In the genomic region with DNA sequence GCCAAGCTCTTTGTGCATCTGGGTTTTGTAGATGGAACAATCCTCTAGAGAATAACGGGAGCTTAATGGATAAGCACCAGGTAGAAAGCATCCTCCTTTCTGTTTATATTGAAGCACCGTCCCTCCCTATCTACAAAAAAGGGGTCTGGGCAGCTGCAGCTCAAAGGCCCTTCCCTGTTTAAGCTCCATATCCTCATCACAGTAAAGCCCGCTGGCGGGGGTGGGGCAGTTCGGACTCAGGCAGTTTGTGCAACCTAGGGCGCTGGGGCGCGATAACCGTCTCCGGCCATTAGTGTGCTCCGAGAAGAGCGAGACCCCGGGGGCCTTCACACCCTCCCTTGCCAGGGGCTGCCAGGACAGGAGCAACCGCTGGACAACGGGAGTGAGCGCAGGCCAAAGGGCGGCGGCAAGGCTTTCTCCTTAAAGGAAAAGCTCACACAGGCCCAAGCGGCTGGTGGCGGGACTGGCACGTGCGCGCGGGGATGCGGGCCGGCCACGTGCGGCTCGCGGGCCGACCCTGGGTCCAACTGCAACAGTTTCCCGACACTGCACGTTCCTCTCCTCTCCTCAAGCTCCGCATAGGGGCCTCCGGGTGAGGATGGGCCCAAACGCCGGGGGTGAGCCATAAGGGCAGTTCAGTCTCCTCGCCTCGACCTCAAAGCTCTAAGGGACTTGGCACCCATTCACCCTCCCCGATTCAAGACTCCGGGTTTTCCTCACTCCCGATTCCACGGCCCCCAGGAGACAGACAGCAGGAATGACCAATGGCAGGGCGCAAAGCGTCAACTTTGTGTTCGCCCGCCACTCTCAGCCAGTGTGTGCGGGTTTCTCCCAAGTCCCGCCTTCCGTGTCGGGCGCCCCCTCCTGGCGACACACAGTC, we compare ENCODE assay signal across 8 mouse cellular contexts. TPM values are rescaled to one million over a fixed set of nuclear protein-coding genes. Genes with fewer than 3 reads are reported as not detected.
DNase-seq lines count a peak whose midpoint lies in the region; ATAC-seq and TF ChIP-seq lines count a peak whose summit lies in the region.

No protein-coding gene starts in this region.

- H3K4me2 ChIP-seq in CH12.LX (ENCODE audit: insufficient read depth, low read depth, poor library complexity, severe bottlenecking) = no peak overlapping the region
- H3K4me2 ChIP-seq in forebrain, embryonic 11.5 days (ENCODE audit: low read depth, low read length, severe bottlenecking) = peak overlapping the region; percentile 90
- H3K4me2 ChIP-seq in heart, embryonic 16.5 days (ENCODE audit: low read depth, low read length) = peak overlapping the region; percentile 96
- peak overlapping the region; percentile 96 for H3K4me2 ChIP-seq in liver, embryonic 15.5 days
- H3K4me2 ChIP-seq in neural tube, embryonic 13.5 days = peak overlapping the region; percentile 92

- DNase-seq in CH12.LX (ENCODE audit: extremely low read depth) = peak; percentile 93
- peak; percentile 99 for DNase-seq in c-Kit-positive CD71-positive TER-119-negative erythroid progenitor cells, embryonic 14.5 days (ENCODE audit: low read depth)
- peak; percentile 99 for DNase-seq in forebrain, embryonic 11.5 days (ENCODE audit: low spot score)
- peak; percentile 99 to 100 for DNase-seq in kidney, postnatal 36 days

- H3K4me3 ChIP-seq in CH12.LX (replicated peaks in 1 of 3; ENCODE audit: low read depth in 2 of 3, low read length in 2 of 3, poor library complexity in 1 of 3) = peak overlapping the region in 1 of 3 experiments; percentile 95
- peak overlapping the region; percentile 100 for H3K4me3 ChIP-seq in forebrain, embryonic 11.5 days (ENCODE audit: low read depth, low read length)
- peak overlapping the region; percentile 83 for H3K4me3 ChIP-seq in heart, embryonic 16.5 days (ENCODE audit: low read length)
- H3K4me3 ChIP-seq in liver, embryonic 15.5 days (replicated peaks) = peak overlapping the region; percentile 99
- H3K4me3 ChIP-seq in neural tube, embryonic 13.5 days = peak overlapping the region; percentile 100
- H3K4me3 ChIP-seq in testis, adult 2 months (ENCODE audit: control insufficient read depth, low read depth, low read length) = peak overlapping the region; percentile 92

- no peaks in the 10 kb centered on the region for H3K27me3 ChIP-seq in CH12.LX (replicated peaks)
- no peaks in the 10 kb centered on the region for H3K27me3 ChIP-seq in forebrain, embryonic 11.5 days (ENCODE audit: control insufficient read depth, insufficient read depth, low read length)
- H3K27me3 ChIP-seq in heart, embryonic 16.5 days (ENCODE audit: control insufficient read depth, insufficient read depth, low read length) = no peaks in the 10 kb centered on the region
- no peaks in the 10 kb centered on the region for H3K27me3 ChIP-seq in liver, embryonic 15.5 days
- H3K27me3 ChIP-seq in neural tube, embryonic 13.5 days = no peaks in the 10 kb centered on the region
- no peaks in the 10 kb centered on the region for H3K27me3 ChIP-seq in testis, adult 2 months (ENCODE audit: control insufficient read depth, insufficient read depth, low read length)

- H3K9ac ChIP-seq in CH12.LX (ENCODE audit: insufficient read depth, low read depth) = no peak overlapping the region
- H3K9ac ChIP-seq in forebrain, embryonic 11.5 days (ENCODE audit: low read length) = peak overlapping the region; percentile 94
- peak overlapping the region; percentile 94 for H3K9ac ChIP-seq in heart, embryonic 16.5 days (ENCODE audit: low read length)
- H3K9ac ChIP-seq in liver, embryonic 15.5 days = peak overlapping the region; percentile 98
- H3K9ac ChIP-seq in neural tube, embryonic 13.5 days = peak overlapping the region; percentile 96

- dilution Hi-C loops in CH12.LX (cut with MboI; ENCODE audit: extremely low pct_ligation_motif_present, extremely low pct_unique_long_range_greater_than_20kb, low sequenced_read_pairs) = no loop called here

- in situ Hi-C loops in CH12.LX (cut with MboI; ENCODE audit: low pct_ligation_motif_present, low pct_unique_long_range_greater_than_20kb, low sequenced_read_pairs) = no loop called here

- peaks cover 32% of the 10 kb centered on the region for H3K79me2 ChIP-seq in CH12.LX (replicated peaks; ENCODE audit: control insufficient read depth, extremely low read depth, insufficient read depth, poor library complexity, severe bottlenecking)

- WGBS in forebrain, embryonic 11.5 days = 2% methylated on average over 52 of the region's 53 CpGs
- WGBS in heart, embryonic 16.5 days = 4% methylated on average over 53 of the region's 53 CpGs
- WGBS in liver, embryonic 15.5 days (ENCODE audit: insufficient replicate concordance) = 2% methylated on average over 53 of the region's 53 CpGs
- WGBS in neural tube, embryonic 13.5 days = 1% methylated on average over 53 of the region's 53 CpGs

- peaks cover 12 to 29% of the 10 kb centered on the region in 2 experiments for H3K36me3 ChIP-seq in CH12.LX (replicated peaks in 1 of 2; ENCODE audit: control insufficient read depth in 1 of 2, insufficient read depth in 1 of 2, low read length in 1 of 2)
- peaks cover 4% of the 10 kb centered on the region; the same call in 1 of the 2 replicates for H3K36me3 ChIP-seq in forebrain, embryonic 11.5 days (ENCODE audit: control insufficient read depth, insufficient read depth, low read length)
- H3K36me3 ChIP-seq in heart, embryonic 16.5 days (ENCODE audit: control insufficient read depth, insufficient read depth) = peaks cover 7% of the 10 kb centered on the region; the same call in 1 of the 2 replicates
- peaks cover 12% of the 10 kb centered on the region for H3K36me3 ChIP-seq in liver, embryonic 15.5 days (replicated peaks)
- H3K36me3 ChIP-seq in neural tube, embryonic 13.5 days = peaks cover 7% of the 10 kb centered on the region
- H3K36me3 ChIP-seq in testis, adult 2 months (ENCODE audit: control insufficient read depth, insufficient read depth, low read length) = no peaks in the 10 kb centered on the region

- no peak for TF ChIP-seq EP300 in CH12.LX (IDR thresholded peaks at IDR 0.05; ENCODE audit: low read length)

- peaks cover 24 to 64% of the 10 kb centered on the region in 2 experiments for H3K4me1 ChIP-seq in CH12.LX (ENCODE audit: control insufficient read depth in 1 of 2, insufficient read depth in 2 of 2)
- peaks cover 12% of the 10 kb centered on the region; the same call in 1 of the 2 replicates for H3K4me1 ChIP-seq in forebrain, embryonic 11.5 days (replicated peaks; ENCODE audit: control insufficient read depth, insufficient read depth, low read length)
- H3K4me1 ChIP-seq in heart, embryonic 16.5 days (ENCODE audit: control insufficient read depth, insufficient read depth, low read length) = peaks cover 29% of the 10 kb centered on the region
- H3K4me1 ChIP-seq in liver, embryonic 15.5 days (replicated peaks) = peaks cover 62% of the 10 kb centered on the region
- H3K4me1 ChIP-seq in neural tube, embryonic 13.5 days (replicated peaks) = peaks cover 35% of the 10 kb centered on the region
- peaks cover 21% of the 10 kb centered on the region for H3K4me1 ChIP-seq in testis, adult 2 months (ENCODE audit: control insufficient read depth, insufficient read depth, low read length)

- no peaks in the 10 kb centered on the region for H3K9me3 ChIP-seq in CH12.LX (replicated peaks; ENCODE audit: low read length)
- no peaks in the 10 kb centered on the region for H3K9me3 ChIP-seq in forebrain, embryonic 11.5 days (ENCODE audit: control insufficient read depth, low read length)
- H3K9me3 ChIP-seq in heart, embryonic 16.5 days (replicated peaks; ENCODE audit: control insufficient read depth, low read length) = no peaks in the 10 kb centered on the region
- H3K9me3 ChIP-seq in liver, embryonic 15.5 days (replicated peaks) = no peaks in the 10 kb centered on the region
- no peaks in the 10 kb centered on the region for H3K9me3 ChIP-seq in neural tube, embryonic 13.5 days

- TF ChIP-seq POLR2A in CH12.LX (IDR thresholded peaks at IDR 0.05; ENCODE audit: low read depth, low read length) = no peak
- peak; percentile 44; the same call in 1 of the 2 replicates for TF ChIP-seq POLR2A in testis, adult 2 months (IDR thresholded peaks at IDR 0.05; ENCODE audit: control insufficient read depth, low read depth, low read length)

- no peak overlapping the region for H3K27ac ChIP-seq in CH12.LX (ENCODE audit: insufficient read depth, low read depth)
- H3K27ac ChIP-seq in forebrain, embryonic 11.5 days (ENCODE audit: low read depth, low read length) = peak overlapping the region; percentile 99
- peak overlapping the region; percentile 100 for H3K27ac ChIP-seq in heart, embryonic 16.5 days (ENCODE audit: low read length)
- H3K27ac ChIP-seq in liver, embryonic 15.5 days (replicated peaks) = peak overlapping the region; percentile 97
- H3K27ac ChIP-seq in neural tube, embryonic 13.5 days (replicated peaks) = peak overlapping the region; percentile 100
- H3K27ac ChIP-seq in testis, adult 2 months (ENCODE audit: control insufficient read depth, insufficient read depth, low read depth, low read length) = peak overlapping the region; percentile 100

- peak in 1 of 2 experiments; percentile 53; a peak in 1 of 4 replicates for TF ChIP-seq CTCF in CH12.LX (conservative IDR thresholded peaks at IDR 0.05 in 1 of 2, IDR thresholded peaks at IDR 0.05 in 1 of 2; ENCODE audit: low read depth in 2 of 2, low read length in 2 of 2)
- TF ChIP-seq CTCF in testis, adult 2 months (IDR thresholded peaks at IDR 0.05; ENCODE audit: control insufficient read depth, insufficient read depth, insufficient replicate concordance, low read depth, low read length) = peak; percentile 89

- TF ChIP-seq RAD21 in CH12.LX (IDR thresholded peaks at IDR 0.05; ENCODE audit: low read depth, low read length) = no peak

- ATAC-seq in forebrain, embryonic 11.5 days (replicated peaks; ENCODE audit: low FRiP score) = peak; percentile 73
- peak; percentile 64 for ATAC-seq in heart, embryonic 16.5 days (replicated peaks; ENCODE audit: extremely low read depth, insufficient read depth, low FRiP score)
- ATAC-seq in liver, embryonic 15.5 days (ENCODE audit: insufficient read depth) = peak; percentile 62
- peak; percentile 79 for ATAC-seq in neural tube, embryonic 13.5 days (ENCODE audit: low read depth)

RNA-seq across cellular contexts. Expression of a gene that starts 1.7 kb away (rescaled TPM):
- total RNA-seq in CH12.LX (2012; rRNA removed) (2,835 and 3,525 TPM in 2 replicates), CH12.LX (2014; rRNA removed) (5,060 and 5,084 TPM in 2 replicates)
- 4,957 and 5,324 TPM in 2 replicates for polyA plus RNA-seq in CH12.LX (2012; ENCODE audit: insufficient read length, low read depth)
- 3,230 and 3,412 TPM in 2 replicates for polyA plus RNA-seq in forebrain, embryonic 11.5 days (2014; fragmentation: Nextera tagmentation; extraction: Ambion mirVana)
- polyA plus RNA-seq in heart, embryonic 16.5 days (2015; fragmentation: Nextera tagmentation; extraction: Ambion mirVana) = 702 and 1,064 TPM in 2 replicates
- polyA plus RNA-seq in liver, embryonic 15.5 days (2015; fragmentation: Nextera tagmentation; extraction: Ambion mirVana) = 634 and 778 TPM in 2 replicates
- polyA plus RNA-seq in neural tube, embryonic 13.5 days (2015; fragmentation: Nextera tagmentation; extraction: Ambion mirVana) = 2,347 and 2,536 TPM in 2 replicates
- 126 and 135 TPM in 2 replicates for polyA plus RNA-seq in testis, adult 2 months (2012; rRNA removed)

RNA-seq across cellular contexts. Expression of a gene that starts 57.6 kb away (rescaled TPM):
- total RNA-seq in CH12.LX (2012; rRNA removed) (6.6 and 7.1 TPM in 2 replicates), CH12.LX (2014; rRNA removed) (23.2 and 24.2 TPM in 2 replicates)
- 16.8 and 20.8 TPM in 2 replicates for polyA plus RNA-seq in CH12.LX (2012; ENCODE audit: insufficient read length, low read depth)
- 81.0 and 88.0 TPM in 2 replicates for polyA plus RNA-seq in forebrain, embryonic 11.5 days (2014; fragmentation: Nextera tagmentation; extraction: Ambion mirVana)
- 58.7 and 60.5 TPM in 2 replicates for polyA plus RNA-seq in heart, embryonic 16.5 days (2015; fragmentation: Nextera tagmentation; extraction: Ambion mirVana)
- polyA plus RNA-seq in liver, embryonic 15.5 days (2015; fragmentation: Nextera tagmentation; extraction: Ambion mirVana) = 24.7 and 29.0 TPM in 2 replicates
- 97.0 and 103 TPM in 2 replicates for polyA plus RNA-seq in neural tube, embryonic 13.5 days (2015; fragmentation: Nextera tagmentation; extraction: Ambion mirVana)
- polyA plus RNA-seq in testis, adult 2 months (2012; rRNA removed) = 70.0 and 73.7 TPM in 2 replicates

RNA-seq across cellular contexts. Expression of a gene that starts 57.8 kb away (rescaled TPM):
- total RNA-seq in CH12.LX (2012; rRNA removed) = 21.2 and 25.1 TPM in 2 replicates
- 19.8 and 21.3 TPM in 2 replicates for total RNA-seq in CH12.LX (2014; rRNA removed)
- polyA plus RNA-seq in CH12.LX (2012; ENCODE audit: insufficient read length, low read depth) = 31.3 and 31.5 TPM in 2 replicates
- 57.1 and 62.3 TPM in 2 replicates for polyA plus RNA-seq in forebrain, embryonic 11.5 days (2014; fragmentation: Nextera tagmentation; extraction: Ambion mirVana)
- polyA plus RNA-seq in heart, embryonic 16.5 days (2015; fragmentation: Nextera tagmentation; extraction: Ambion mirVana) = 24.1 and 26.0 TPM in 2 replicates
- polyA plus RNA-seq in liver, embryonic 15.5 days (2015; fragmentation: Nextera tagmentation; extraction: Ambion mirVana) = 13.1 and 13.4 TPM in 2 replicates
- 53.5 and 60.6 TPM in 2 replicates for polyA plus RNA-seq in neural tube, embryonic 13.5 days (2015; fragmentation: Nextera tagmentation; extraction: Ambion mirVana)
- 25.1 and 32.2 TPM in 2 replicates for polyA plus RNA-seq in testis, adult 2 months (2012; rRNA removed)
